Mouse (Mus musculus) midbrain, postnatal 0 days (tissue): ENCODE measurements around the gene Khk. TPM values are rescaled to one million over a fixed set of nuclear protein-coding genes. Genes with fewer than 3 reads are reported as not detected.

Experiments
- ATAC-seq: fragments of 200-750 bp; cut with Nextera tagmentation; 2 replicates; pipeline ENCODE4 v1.8.0; 2017; ENCODE audit warnings: moderate number of reproducible peaks, mild to moderate bottlenecking, moderate TSS enrichment, moderate library complexity; ENCODE audit not compliant: low FRiP score
- DNase-seq: peaks from one replicate; pipeline ENCODE4 v3.0.0-alpha.2; 2015; ENCODE audit warnings: low spot score
- H3K27ac ChIP-seq: fragments of 300-500 bp; sonication (generic); 2 replicates; pipeline ENCODE4 v1.5.1; 2014; ENCODE audit warnings: low read depth, mild to moderate bottlenecking, low read length, mixed read lengths
- H3K27me3 ChIP-seq: fragments of 300-500 bp; sonication (generic); 2 replicates; pipeline ENCODE4 v1.6.1; 2014; ENCODE audit warnings: low read length, control low read depth, mixed read lengths; ENCODE audit not compliant: insufficient read depth
- H3K36me3 ChIP-seq: fragments of 300-500 bp; sonication (generic); 2 replicates; pipeline ENCODE4 v1.6.1; 2014; ENCODE audit warnings: low read length, control low read depth, mixed read lengths; ENCODE audit not compliant: insufficient read depth
- H3K4me1 ChIP-seq: fragments of 300-500 bp; sonication (generic); 2 replicates; pipeline ENCODE4 v1.6.1; 2014; ENCODE audit warnings: mild to moderate bottlenecking, control low read depth, antibody characterized with exemption, low read length, mixed read lengths; ENCODE audit not compliant: insufficient read depth
- H3K4me2 ChIP-seq: fragments of 300-500 bp; sonication (generic); 2 replicates; pipeline ENCODE4 v1.6.1; 2014; ENCODE audit warnings: low read depth, mild to moderate bottlenecking, low read length, mixed read lengths; ENCODE audit not compliant: poor library complexity, severe bottlenecking
- H3K4me3 ChIP-seq: fragments of 300-500 bp; sonication (generic); 2 replicates; pipeline ENCODE4 v1.5.1; 2014; ENCODE audit warnings: low read depth, mild to moderate bottlenecking, low read length, moderate library complexity
- H3K9ac ChIP-seq: fragments of 300-500 bp; sonication (generic); replicated peaks from 2 replicates; pipeline ENCODE4 v1.6.1; 2014; ENCODE audit warnings: mild to moderate bottlenecking, low read length, moderate library complexity, mixed read lengths; ENCODE audit not compliant: poor library complexity, severe bottlenecking
- H3K9me3 ChIP-seq: fragments of 300-500 bp; sonication (generic); 2 replicates; pipeline ENCODE4 v1.6.1; 2016; ENCODE audit warnings: low read length, control low read depth
- CTCF ChIP-seq: IDR thresholded peaks from 2 replicates; pipeline ENCODE4 v1.5.1; 2016; ENCODE audit warnings: antibody characterized with exemption, mild to moderate bottlenecking
- WGBS: fragments of 180-500 bp; shearing (Covaris S2); extraction: QIAGEN DNeasy Blood & Tissue Kit; methylation state at CpG from one replicate; pipeline ENCODE4 v1.1.7; 2014; 5-methylcytosine and 5-hydroxymethylcytosine counted together
- polyA plus RNA-seq: library from polyadenylated mRNA; unstranded; fragments of >200 nt; fragmentation: Nextera tagmentation; extraction: Ambion mirVana; gene quantifications from 2 replicates; pipeline ENCODE4 v1.2.1, GENCODE M21; 2015
- total RNA-seq: library from RNA; depleted of rRNA; stranded (reverse); fragments of >200 nt; gene quantifications from 2 replicates; pipeline ENCODE4 v1.2.3, GENCODE M21; 2014; rRNA removed

Khk gene
- total and polyA plus RNA-seq, 2 experiments from 2014 or later = 1.4 to 17.6 TPM

DNA sequence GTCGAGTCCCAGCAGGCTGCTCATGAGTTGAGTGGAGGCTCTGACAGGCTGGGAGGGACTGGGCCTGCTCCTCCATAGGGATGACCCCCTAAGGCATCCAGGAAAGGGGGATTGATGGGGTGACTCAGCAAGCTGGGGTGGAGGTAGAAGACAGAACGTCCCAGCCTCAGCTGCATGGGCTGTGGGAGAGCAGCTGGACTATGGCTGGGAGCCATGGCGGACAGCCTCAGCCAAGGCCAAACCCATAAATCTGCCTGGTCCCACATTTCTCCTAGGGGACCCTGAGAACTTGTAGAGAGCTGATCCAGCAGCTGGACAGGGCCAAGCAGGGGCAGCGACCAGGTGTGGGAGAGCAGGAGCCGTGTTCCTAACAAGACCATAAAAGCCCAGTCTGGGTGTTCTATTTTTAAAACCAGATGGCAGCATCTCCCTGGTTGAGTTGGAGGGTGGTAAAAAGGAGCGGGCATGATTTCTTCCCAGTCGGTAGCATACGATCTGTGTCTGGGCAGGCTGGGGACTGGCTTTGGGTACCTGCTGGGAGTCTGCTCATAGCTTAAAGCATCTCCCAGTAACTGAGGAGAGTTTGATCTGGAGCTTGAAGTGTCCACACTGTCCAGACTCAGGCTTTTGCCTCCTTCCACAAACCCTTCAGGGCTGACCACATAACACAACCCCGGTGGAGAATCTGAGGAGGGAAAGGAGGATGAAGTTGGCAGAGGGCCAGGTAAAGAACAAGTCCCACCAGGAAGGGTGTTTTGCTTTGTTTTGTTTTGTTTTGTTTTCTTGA lies 53.8 kb downstream of the Khk start:
- Histone ChIP-seq H3K4me3 (no peak overlapping the region), H3K9ac (no peak overlapping the region), H3K9me3 (no peaks in the 10 kb centered on the region), H3K4me1 (no peaks in the 10 kb centered on the region), H3K27me3 (no peaks in the 10 kb centered on the region), H3K4me2 (no peak overlapping the region), H3K36me3 (no peaks in the 10 kb centered on the region), H3K27ac (no peak overlapping the region)
- TF ChIP-seq CTCF = no peak
- WGBS = 73% methylated on average over 9 of the region's 9 CpGs
- ATAC-seq (no peak), DNase-seq (peak; percentile 8)

Other genes starting within 250 kb of the Khk start
- 334 and 374 TPM in 2 replicates for gene Dpysl5, start 209.9 kb upstream of the Khk start, total RNA-seq
- 232 and 234 TPM in 2 replicates for gene Dpysl5, start 209.9 kb upstream of the Khk start, polyA plus RNA-seq
- gene Mapre3, start 106.8 kb upstream of the Khk start, total RNA-seq = 105 and 112 TPM in 2 replicates
- 172 and 175 TPM in 2 replicates for gene Mapre3, start 106.8 kb upstream of the Khk start, polyA plus RNA-seq
- gene Tmem214, start 53.4 kb upstream of the Khk start, total RNA-seq = 77.5 and 78.3 TPM in 2 replicates
- gene Tmem214, start 53.4 kb upstream of the Khk start, polyA plus RNA-seq = 64.5 and 64.6 TPM in 2 replicates
- gene Agbl5, start 32.7 kb upstream of the Khk start, total RNA-seq = 50.7 and 73.4 TPM in 2 replicates
- 19.1 and 22.3 TPM in 2 replicates for gene Agbl5, start 32.7 kb upstream of the Khk start, polyA plus RNA-seq
- gene Ost4, start 13.6 kb upstream of the Khk start, total RNA-seq = 123 and 126 TPM in 2 replicates
- 175 and 201 TPM in 2 replicates for gene Ost4, start 13.6 kb upstream of the Khk start, polyA plus RNA-seq
- 7.4 and 11.8 TPM in 2 replicates for gene Emilin1, start 8.0 kb upstream of the Khk start, total RNA-seq
- 9.0 and 9.8 TPM in 2 replicates for gene Emilin1, start 8.0 kb upstream of the Khk start, polyA plus RNA-seq
- 162 and 185 TPM in 2 replicates for gene Cgref1, start 24.2 kb downstream of the Khk start, total RNA-seq
- gene Cgref1, start 24.2 kb downstream of the Khk start, polyA plus RNA-seq = 108 TPM in 2 replicates
- gene Preb, start 38.9 kb downstream of the Khk start, total RNA-seq = 37.6 and 37.7 TPM in 2 replicates
- 89.6 and 101 TPM in 2 replicates for gene Preb, start 38.9 kb downstream of the Khk start, polyA plus RNA-seq
- gene Tcf23, start 47.2 kb downstream of the Khk start, total RNA-seq = 0.05 TPM in 1 of 2 replicates, not detected in the other
- gene Tcf23, start 47.2 kb downstream of the Khk start, polyA plus RNA-seq = 0.07 and 0.09 TPM in 2 replicates
- gene Atraid, start 126.9 kb downstream of the Khk start, total RNA-seq = 138 and 155 TPM in 2 replicates
- gene Atraid, start 126.9 kb downstream of the Khk start, polyA plus RNA-seq = 235 and 243 TPM in 2 replicates
- gene Slc5a6, start 127.5 kb downstream of the Khk start, total RNA-seq = 43.8 and 44.9 TPM in 2 replicates
- 32.3 and 33.0 TPM in 2 replicates for gene Slc5a6, start 127.5 kb downstream of the Khk start, polyA plus RNA-seq
- gene Cad, start 133.3 kb downstream of the Khk start, total RNA-seq = 39.5 and 44.8 TPM in 2 replicates
- gene Cad, start 133.3 kb downstream of the Khk start, polyA plus RNA-seq = 6.7 and 7.8 TPM in 2 replicates
- gene Dnajc5g, start 184.9 kb downstream of the Khk start, total RNA-seq = not detected in 2 replicates
- gene Dnajc5g, start 184.9 kb downstream of the Khk start, polyA plus RNA-seq = not detected in 2 replicates
- 19.3 and 24.1 TPM in 2 replicates for gene Slc30a3, start 186.8 kb downstream of the Khk start, total RNA-seq
- gene Slc30a3, start 186.8 kb downstream of the Khk start, polyA plus RNA-seq = 14.0 and 20.6 TPM in 2 replicates
- 0.33 TPM in 1 of 2 replicates, not detected in the other for gene Trim54, start 195.3 kb downstream of the Khk start, total RNA-seq
- gene Trim54, start 195.3 kb downstream of the Khk start, polyA plus RNA-seq = not detected in 2 replicates
- not detected in 2 replicates for gene Ucn, start 217.4 kb downstream of the Khk start, total RNA-seq
- gene Ucn, start 217.4 kb downstream of the Khk start, polyA plus RNA-seq = not detected in 2 replicates
- gene Mpv17, start 232.8 kb downstream of the Khk start, total RNA-seq = 42.5 and 65.5 TPM in 2 replicates
- 38.8 and 41.8 TPM in 2 replicates for gene Mpv17, start 232.8 kb downstream of the Khk start, polyA plus RNA-seq